Mouse (Mus musculus) brown adipose tissue, adult 24 weeks (tissue): ENCODE results near the gene Hist1h1c. TPM values are rescaled to one million over a fixed set of nuclear protein-coding genes. Genes with fewer than 3 reads are reported as not detected.

Experiments
- H3K27ac ChIP-seq: fragments of 200-500 bp; replicated peaks from 2 replicates; pipeline ENCODE4 v1.5.1; 2012; ENCODE audit warnings: low read depth, mild to moderate bottlenecking, low read length
- H3K4me1 ChIP-seq: fragments of 200-500 bp; 2 replicates; pipeline ENCODE4 v1.6.1; 2012; ENCODE audit warnings: low read length, mixed read lengths; ENCODE audit not compliant: control insufficient read depth, insufficient read depth, insufficient read length
- H3K4me3 ChIP-seq: fragments of 200-500 bp; 2 replicates; pipeline ENCODE4 v1.5.1; 2012; ENCODE audit warnings: low read depth, mild to moderate bottlenecking, low read length, moderate library complexity; ENCODE audit not compliant: insufficient read depth
- polyA plus RNA-seq: library from polyadenylated mRNA; stranded (reverse); fragments of >200 nt; gene quantifications from 2 replicates; pipeline ENCODE4 v1.2.4, GENCODE M21; 2012; ENCODE audit not compliant: missing spikeins, insufficient read depth, insufficient read length

The Hist1h1c gene
- polyA plus RNA-seq, 1 experiment: 112 TPM

DNA sequence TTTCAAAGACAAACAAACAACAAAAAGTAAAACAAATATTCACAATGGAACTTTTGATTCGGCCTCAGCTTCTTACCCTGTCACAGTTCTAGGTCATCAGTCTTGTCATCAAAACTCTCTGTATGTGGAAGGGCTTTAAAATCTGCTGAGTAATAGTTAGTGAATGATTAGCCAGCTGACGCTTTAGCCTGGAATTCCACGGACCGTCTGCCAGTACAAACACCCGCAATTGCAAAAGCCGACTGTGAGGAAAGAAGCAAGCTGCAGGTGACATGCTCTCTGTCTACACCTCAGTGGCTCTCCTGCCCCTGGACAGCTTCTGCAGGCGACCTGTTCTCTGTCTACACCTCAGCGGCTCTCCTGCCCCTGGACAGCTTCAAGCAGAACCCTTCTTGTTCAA lies 8.1 kb upstream of the Hist1h1c start:
- 0 out of 2 replicates have a peak overlapping the region, but pooled peaks have one; percentile 18 for H3K27ac ChIP-seq
- peaks cover 4% of the 10 kb centered on the region; the same call in 1 of the 2 replicates for H3K4me1 ChIP-seq
- H3K4me3 ChIP-seq: no peak overlapping the region

DNA sequence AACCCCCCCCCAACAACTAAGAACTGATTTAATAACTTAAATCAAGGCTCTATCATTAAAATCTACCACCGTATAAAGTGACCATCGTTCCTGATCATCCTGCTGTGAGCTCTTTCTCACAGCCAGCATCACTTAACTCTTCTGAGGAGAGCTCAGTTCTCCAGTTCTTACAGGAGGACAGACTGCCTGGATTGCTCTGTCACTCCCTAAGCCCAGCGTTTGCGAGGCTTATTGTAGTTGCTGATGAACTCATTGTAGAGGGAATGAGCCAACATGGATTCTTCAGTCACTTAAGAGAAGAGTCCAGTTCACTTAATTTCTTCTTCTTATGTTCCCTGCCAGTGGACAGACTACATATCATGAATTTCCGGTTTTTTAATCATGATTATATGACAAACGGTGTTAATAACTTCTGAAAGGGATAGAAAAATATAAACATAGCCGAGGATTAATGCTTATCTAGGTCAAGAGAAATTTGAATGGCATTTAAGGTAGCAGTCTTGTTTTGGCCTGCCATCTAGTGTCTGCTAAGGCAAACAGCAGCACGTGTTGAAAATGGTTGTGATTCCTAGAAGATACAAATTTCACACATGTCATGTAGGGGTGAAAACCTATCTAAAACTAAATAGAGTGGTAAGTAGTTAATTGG lies 6.3 kb upstream of the Hist1h1c start:
- H3K4me1 ChIP-seq: peaks cover 4% of the 10 kb centered on the region; the same call in 1 of the 2 replicates
- no peak overlapping the region for H3K4me3 ChIP-seq
- H3K27ac ChIP-seq: no peak overlapping the region

DNA sequence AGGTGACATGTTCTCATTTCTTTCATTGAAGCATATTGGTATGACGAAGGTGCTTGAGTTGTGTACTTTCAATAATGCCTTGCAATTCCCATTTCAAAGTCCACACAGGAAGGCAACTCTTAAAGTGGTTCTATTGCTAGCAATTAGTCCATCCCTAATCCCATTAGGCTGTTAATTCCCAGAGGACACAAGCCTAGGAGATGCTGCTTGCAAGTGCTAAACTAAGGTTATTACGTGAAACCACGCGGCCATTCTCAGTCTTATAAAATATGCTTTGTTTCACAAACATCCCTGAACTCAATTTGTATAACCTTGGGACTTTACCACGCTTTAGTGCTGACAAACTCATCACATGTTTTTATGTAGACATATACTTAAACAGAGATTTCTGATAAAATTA lies 1.5 kb upstream of the Hist1h1c start:
- Histone ChIP-seq H3K4me1 (no peaks in the 10 kb centered on the region), H3K27ac (no peak overlapping the region), H3K4me3 (no peak overlapping the region)

DNA sequence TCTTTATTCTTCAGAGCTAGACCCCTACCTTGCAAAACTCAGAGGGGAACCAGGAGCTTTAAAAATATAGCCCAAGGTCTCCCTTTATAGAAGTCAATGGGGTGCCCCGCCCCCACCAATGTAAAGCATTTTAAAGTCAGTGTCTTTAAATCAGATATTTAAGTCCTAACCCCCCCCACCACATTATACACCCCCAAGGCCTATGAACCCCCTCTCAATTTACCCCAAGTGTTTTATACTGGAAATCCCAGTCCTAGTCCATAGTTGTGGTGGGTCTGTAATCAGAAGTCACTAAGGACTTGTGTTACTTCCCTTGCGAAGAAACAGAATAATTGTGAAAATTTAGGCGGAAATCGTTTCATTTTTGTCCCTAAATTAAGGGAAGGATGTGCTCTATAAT lies 567 bp upstream of the Hist1h1c start:
- Histone ChIP-seq H3K4me3 (peak overlapping the region; percentile 81), H3K27ac (peak overlapping the region; percentile 92)

DNA sequence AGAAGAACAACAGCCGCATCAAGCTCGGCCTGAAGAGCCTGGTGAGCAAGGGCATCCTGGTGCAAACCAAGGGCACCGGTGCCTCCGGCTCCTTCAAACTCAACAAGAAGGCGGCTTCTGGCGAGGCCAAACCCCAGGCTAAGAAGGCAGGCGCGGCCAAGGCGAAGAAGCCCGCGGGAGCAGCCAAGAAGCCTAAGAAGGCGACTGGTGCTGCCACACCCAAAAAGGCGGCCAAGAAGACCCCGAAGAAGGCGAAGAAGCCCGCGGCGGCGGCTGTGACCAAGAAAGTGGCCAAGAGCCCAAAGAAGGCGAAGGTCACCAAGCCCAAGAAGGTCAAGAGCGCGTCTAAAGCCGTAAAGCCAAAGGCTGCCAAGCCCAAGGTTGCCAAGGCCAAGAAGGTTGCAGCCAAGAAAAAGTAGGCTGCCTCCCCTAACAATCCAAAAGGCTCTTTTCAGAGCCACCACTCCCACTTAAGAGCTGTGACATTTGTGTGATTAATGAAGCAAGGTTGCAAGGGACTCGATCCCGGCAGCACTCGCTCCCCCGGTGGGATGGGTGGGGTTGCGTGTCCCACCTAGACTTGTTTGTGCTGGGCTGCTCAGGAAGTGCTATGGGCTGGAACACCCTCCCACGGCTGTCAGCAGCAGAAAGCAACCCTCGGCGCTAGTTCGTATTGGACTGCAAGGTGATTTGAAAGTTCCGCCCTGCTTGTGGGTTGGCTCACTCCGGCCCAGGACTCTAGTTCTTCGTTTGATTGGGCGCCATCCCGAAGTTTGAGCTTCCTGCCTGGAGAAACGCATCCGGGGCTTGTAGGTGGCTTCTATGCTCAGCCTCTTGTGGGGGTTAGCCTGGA lies 687 bp downstream of the Hist1h1c start:
- peak overlapping the region; percentile 97 for H3K27ac ChIP-seq
- H3K4me3 ChIP-seq: peak overlapping the region; percentile 81
- H3K4me1 ChIP-seq: no peaks in the 10 kb centered on the region

More for the DNA sequence above, 567 bp upstream of the Hist1h1c start:
- H3K4me1 ChIP-seq: no peaks in the 10 kb centered on the region

DNA sequence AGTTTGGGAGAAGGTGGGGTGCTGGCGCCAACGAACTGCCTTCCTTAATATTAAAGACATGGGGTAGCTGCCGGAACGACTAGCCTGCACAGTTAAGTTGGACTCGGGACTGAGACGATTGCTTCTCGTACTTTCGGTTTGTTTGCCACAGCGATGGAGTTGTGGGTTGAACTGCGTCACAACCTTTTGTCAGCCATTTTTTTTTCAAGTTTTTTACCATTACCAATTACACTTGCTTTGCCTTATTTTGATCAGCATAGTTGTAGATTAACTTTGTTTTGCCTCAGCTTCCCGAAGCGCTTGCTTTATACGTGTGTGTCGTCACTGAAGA lies 1.3 kb downstream of the Hist1h1c start:
- H3K4me3 ChIP-seq: peak overlapping the region; percentile 81
- peak overlapping the region; percentile 97 for H3K27ac ChIP-seq
- no peaks in the 10 kb centered on the region for H3K4me1 ChIP-seq

DNA sequence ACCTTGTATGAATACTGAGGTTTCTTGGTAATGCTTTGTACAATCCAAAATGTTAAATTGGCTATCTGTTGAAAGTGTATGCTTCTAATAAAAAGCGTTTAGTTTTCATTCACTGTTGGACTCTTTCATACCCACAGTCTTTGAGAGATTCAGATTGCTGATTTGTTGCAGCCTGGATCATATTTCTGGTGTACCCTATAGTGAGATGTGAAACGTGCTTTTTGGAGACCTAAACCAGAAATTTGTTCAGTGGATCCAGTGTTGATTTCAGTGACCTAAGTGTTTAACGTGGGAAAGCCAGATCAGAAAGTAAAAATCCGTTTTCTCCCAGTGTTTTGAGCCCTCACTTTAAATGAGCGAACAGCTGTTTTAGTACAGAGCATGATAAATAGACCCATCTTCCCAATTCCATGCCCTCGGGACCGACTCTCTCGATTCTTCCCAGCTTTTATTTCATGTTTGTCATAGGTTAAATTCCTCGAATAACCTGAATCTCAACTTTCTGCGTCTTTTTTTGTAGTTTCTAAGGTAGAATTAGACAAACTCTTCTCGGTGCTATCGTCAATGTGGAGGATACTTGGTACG lies 1.7 kb downstream of the Hist1h1c start:
- peak overlapping the region; percentile 81 for H3K4me3 ChIP-seq
- peak overlapping the region; percentile 97 for H3K27ac ChIP-seq
- H3K4me1 ChIP-seq: no peaks in the 10 kb centered on the region

DNA sequence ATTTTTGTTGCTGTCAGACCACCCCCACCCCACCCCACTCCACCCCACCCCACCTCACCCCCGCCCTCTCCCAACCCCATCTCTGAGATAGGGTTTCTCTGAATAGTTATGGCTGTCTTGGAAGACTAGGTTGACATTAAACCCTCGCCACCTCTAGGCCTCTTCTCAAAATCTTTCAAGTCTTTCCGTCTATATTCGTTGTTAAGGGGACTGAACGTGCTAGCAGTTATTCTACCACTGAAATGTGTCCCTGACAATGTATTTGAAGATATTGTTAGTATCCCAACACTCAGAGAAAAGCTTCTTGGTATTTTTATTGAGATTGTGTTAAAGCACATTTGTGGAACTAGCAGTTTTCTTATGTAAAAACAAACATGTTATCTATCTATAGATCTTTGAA lies 2.3 kb downstream of the Hist1h1c start:
- no peak overlapping the region for H3K4me3 ChIP-seq
- no peak overlapping the region for H3K27ac ChIP-seq
- H3K4me1 ChIP-seq: no peaks in the 10 kb centered on the region

DNA sequence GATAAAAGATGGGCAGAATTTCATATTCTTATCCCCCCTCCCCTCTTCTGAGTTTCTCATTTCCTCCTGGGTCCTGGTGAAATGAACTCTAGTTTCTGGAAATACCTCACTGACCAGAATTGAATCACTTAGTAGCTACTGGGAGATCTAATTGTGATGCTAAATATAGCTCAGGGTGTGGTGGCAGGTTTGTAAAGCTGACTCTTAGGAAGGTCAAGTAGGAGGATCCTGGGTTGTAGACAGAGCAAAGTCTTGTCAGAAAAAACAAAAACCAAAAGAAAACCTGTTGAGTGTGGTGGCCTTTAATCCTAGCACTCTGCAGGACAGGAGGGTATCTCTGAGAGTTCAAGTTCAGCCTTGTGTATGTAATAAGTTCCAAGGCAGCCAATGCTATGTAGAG lies 3.4 kb downstream of the Hist1h1c start:
- no peak overlapping the region for H3K27ac ChIP-seq
- H3K4me1 ChIP-seq: no peaks in the 10 kb centered on the region
- no peak overlapping the region for H3K4me3 ChIP-seq

DNA sequence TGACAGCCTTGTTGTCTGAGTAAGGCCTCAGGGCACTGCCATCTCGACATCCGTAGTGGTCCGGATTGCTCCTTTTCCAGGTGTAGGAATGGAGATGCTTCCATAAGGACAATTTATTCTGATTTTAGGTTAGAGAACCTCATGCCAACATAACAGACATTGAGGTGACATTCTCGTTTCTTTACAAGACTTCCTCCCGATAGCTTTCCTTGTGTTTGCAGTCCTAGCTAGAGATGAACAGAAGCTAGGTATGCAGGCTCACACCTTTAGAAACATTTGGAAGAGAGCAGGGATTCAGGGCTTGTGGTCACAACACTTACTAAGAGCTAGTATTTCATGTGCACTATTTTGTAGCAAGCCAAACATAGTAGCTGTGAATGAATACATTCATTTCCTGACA lies 4.6 kb downstream of the Hist1h1c start:
- H3K27ac ChIP-seq: no peak overlapping the region
- no peaks in the 10 kb centered on the region for H3K4me1 ChIP-seq
- H3K4me3 ChIP-seq: no peak overlapping the region

DNA sequence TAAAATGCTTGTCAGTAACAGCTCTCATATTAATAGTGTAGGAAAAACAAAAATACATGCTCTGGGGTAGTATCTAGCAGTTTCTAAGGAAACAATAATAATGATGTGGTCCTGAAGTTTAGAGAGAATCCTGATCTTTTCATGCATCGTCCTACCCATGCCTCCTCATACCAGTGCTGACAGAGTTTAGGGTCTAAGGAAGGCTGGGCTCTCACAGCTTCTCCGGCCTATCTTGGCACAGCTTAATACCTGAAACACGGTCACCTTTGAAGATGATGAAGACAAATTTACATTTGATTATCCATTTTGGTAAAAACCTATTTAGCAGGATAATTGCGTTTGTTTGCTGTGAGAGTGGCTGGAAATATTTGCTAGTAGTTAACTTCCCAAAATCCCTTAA lies 5.4 kb downstream of the Hist1h1c start:
- Histone ChIP-seq H3K4me3 (no peak overlapping the region), H3K27ac (no peak overlapping the region), H3K4me1 (no peaks in the 10 kb centered on the region)

DNA sequence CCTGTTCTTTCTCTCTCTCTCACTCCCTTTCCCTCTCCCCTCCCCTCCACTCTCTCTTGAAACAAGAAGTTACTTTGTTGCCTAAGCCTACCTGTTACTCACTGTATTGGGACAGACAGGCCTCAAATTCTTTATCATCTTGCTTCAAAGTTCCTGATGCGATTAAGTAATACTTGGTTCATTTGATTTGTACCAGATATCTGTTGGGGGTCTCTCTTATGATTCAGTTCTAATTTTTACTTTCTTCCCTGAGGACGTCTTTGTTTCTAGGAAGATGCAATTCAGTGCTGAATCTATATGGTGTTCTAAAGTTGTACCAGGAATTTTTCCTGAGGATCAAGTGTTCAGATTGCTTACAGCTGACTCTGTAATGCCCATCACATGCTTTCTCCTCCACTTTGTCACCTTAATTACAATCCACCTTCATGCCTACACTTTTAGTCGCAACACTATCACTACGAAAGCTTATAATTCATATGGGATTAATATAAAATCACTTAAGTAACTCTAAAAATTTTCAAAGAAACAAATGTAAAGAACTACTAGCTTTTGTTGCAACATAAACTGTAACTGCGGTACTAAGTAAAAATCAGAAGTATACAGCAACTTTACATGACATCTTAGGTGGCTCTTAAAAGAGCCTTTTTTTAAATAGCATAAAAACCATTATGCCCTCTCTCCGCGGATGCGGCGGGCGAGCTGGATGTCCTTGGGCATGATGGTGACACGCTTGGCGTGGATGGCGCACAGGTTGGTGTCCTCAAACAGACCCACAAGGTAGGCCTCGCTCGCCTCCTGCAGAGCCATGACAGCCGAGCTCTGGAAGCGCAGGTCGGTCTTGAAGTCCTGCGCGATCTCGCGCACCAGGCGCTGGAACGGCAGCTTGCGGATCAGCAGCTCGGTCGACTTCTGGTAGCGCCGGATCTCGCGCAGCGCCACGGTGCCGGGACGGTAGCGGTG lies 6.1 kb downstream of the Hist1h1c start:
- Histone ChIP-seq H3K4me1 (no peaks in the 10 kb centered on the region), H3K4me3 (peak overlapping the region; percentile 53; the same call in 1 of the 2 replicates), H3K27ac (no peak overlapping the region)

DNA sequence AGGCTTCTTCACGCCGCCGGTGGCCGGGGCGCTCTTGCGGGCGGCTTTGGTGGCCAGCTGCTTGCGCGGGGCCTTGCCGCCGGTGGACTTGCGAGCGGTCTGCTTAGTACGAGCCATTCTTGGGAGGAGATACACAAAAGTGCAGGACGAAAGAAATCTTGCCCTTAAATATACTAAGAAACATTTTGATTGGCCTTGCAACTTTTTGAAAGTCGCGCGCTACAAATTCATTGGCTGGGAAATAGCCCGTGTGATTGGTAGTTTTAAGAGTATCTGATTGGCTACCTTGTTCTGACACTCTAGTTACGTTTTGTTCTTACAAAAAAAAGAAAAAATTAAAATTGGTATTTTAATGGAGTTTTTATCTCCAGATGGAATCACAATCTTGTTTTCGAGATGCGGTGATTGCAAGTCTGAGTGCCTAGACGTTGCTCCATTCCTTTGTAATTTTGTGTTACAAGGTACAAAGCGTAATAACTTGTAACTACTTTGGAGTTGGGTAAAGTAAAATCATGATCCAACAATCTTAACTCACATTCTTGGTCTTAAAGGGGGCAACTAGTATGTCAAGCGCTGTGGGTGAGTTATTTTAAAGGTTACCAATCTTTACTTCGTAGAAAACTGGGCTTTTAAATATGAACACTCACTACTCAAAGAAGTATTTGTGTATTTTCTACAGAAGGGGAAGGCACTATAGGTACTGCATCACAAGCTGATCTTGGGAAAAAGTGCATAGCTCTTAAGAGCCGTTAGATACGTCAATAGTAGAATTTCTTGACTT lies 7.0 kb downstream of the Hist1h1c start, which contains the start of gene Hist1h3c:
Hist1h3c (minus strand) TSS at position 222 of the 781 bp plus-strand sequence.
- H3K4me3 ChIP-seq: peak within 1 kb of the TSS; percentile 54
- H3K27ac ChIP-seq: peak within 1 kb of the TSS; percentile 80
- no peaks in the 10 kb centered on the region for H3K4me1 ChIP-seq
